Mouse (Mus musculus): ENCODE data around the gene Psmg1.

- TF ChIP-seq POLR2A (IDR thresholded peaks at IDR 0.05; ENCODE audit: control insufficient read depth in 1 of 2, insufficient read depth in 1 of 2, low read depth in 1 of 2, low read length in 2 of 2, poor library complexity in 1 of 2) (no peak), MAZ (IDR thresholded peaks at IDR 0.05; ENCODE audit: low read depth, low read length) (no peak), POLR2AphosphoS2 (IDR thresholded peaks at IDR 0.05; ENCODE audit: low read length) (no peak), MAFK (IDR thresholded peaks at IDR 0.05; ENCODE audit: borderline replicate concordance, low read depth, low read length) (no peak), TCF12 (IDR thresholded peaks at IDR 0.05; ENCODE audit: low read depth, low read length) (no peak), ZC3H11A (IDR thresholded peaks at IDR 0.05; ENCODE audit: low read depth, low read length) (no peak), CTCF (IDR thresholded peaks at IDR 0.05 in 2 of 3, conservative IDR thresholded peaks at IDR 0.05 in 1 of 3; ENCODE audit: control insufficient read depth in 1 of 3, insufficient read depth in 1 of 3, low read depth in 2 of 3, low read length in 3 of 3, poor library complexity in 1 of 3, severe bottlenecking in 1 of 3) (peak; percentile 20 to 29 (median 28); a peak in 4 of 6 replicates), RAD21 (IDR thresholded peaks at IDR 0.05; ENCODE audit: low read depth, low read length) (peak; percentile 6), UBTF (IDR thresholded peaks at IDR 0.05; ENCODE audit: borderline replicate concordance, insufficient read depth, low read depth, low read length) (no peak), EP300 (IDR thresholded peaks at IDR 0.05; ENCODE audit: low read depth in 1 of 2, low read length in 2 of 2) (no peak), MYC (IDR thresholded peaks at IDR 0.05; ENCODE audit: low read depth, low read length) (no peak), ELF1 (IDR thresholded peaks at IDR 0.05; ENCODE audit: low read depth, low read length) (no peak), ZKSCAN1 (IDR thresholded peaks at IDR 0.05; ENCODE audit: low read depth, low read length) (no peak)
Measured at GRCm38 (mm10) chr16:96030476-96031102, 39.8 kb upstream of the Psmg1 start.
